Mouse (Mus musculus) lung, embryonic 16.5 days (tissue): ENCODE measurements around the gene Fbln7. TPM values are rescaled to one million over a fixed set of nuclear protein-coding genes. Genes with fewer than 3 reads are reported as not detected.

ENCODE experiments used
- ATAC-seq: fragments of 200-750 bp; cut with Nextera tagmentation; 2 replicates; pipeline ENCODE4 v1.8.0; 2017; ENCODE audit warnings: low read depth, mild to moderate bottlenecking, moderate library complexity
- H3K27ac ChIP-seq: fragments of 300-500 bp; sonication (generic); 2 replicates; pipeline ENCODE4 v1.5.1; 2014; ENCODE audit warnings: mild to moderate bottlenecking, control low read depth, low read length
- H3K27me3 ChIP-seq: fragments of 300-500 bp; sonication (generic); 2 replicates; pipeline ENCODE4 v1.6.1; 2014; ENCODE audit warnings: low read depth, low read length, mixed read lengths; ENCODE audit not compliant: control insufficient read depth, insufficient read depth
- H3K36me3 ChIP-seq: fragments of 300-500 bp; sonication (generic); 2 replicates; pipeline ENCODE4 v1.6.1; 2014; ENCODE audit warnings: low read length; ENCODE audit not compliant: control insufficient read depth, insufficient read depth
- H3K4me1 ChIP-seq: fragments of 300-500 bp; sonication (generic); replicated peaks from 2 replicates; pipeline ENCODE4 v1.6.1; 2014; ENCODE audit warnings: low read length, mixed read lengths; ENCODE audit not compliant: control insufficient read depth, insufficient read depth
- H3K4me2 ChIP-seq: fragments of 300-500 bp; sonication (generic); 2 replicates; pipeline ENCODE4 v1.6.1; 2014; ENCODE audit warnings: low read depth, low read length, control low read depth
- H3K4me3 ChIP-seq: fragments of 300-500 bp; sonication (generic); 2 replicates; pipeline ENCODE4 v1.5.1; 2014; ENCODE audit warnings: mild to moderate bottlenecking, low read length, control low read depth
- H3K9ac ChIP-seq: fragments of 300-500 bp; sonication (generic); 2 replicates; pipeline ENCODE4 v1.6.1; 2014; ENCODE audit warnings: low read length, control low read depth
- H3K9me3 ChIP-seq: fragments of 300-500 bp; sonication (generic); 2 replicates; pipeline ENCODE4 v1.6.1; 2016; ENCODE audit warnings: low read length; ENCODE audit not compliant: control insufficient read depth
- WGBS: fragments of 180-500 bp; shearing (Covaris S2); extraction: QIAGEN DNeasy Blood & Tissue Kit; methylation state at CpG from one replicate; pipeline ENCODE4 v1.1.7; 2014; 5-methylcytosine and 5-hydroxymethylcytosine counted together
- polyA plus RNA-seq: library from polyadenylated mRNA; unstranded; fragments of >200 nt; fragmentation: Nextera tagmentation; extraction: Ambion mirVana; gene quantifications from 2 replicates; pipeline ENCODE4 v1.2.1, GENCODE M21; 2015

The Fbln7 gene
- polyA plus RNA-seq, 1 experiment from 2014 or later, result 8.0 TPM

- Histone ChIP-seq H3K27ac (no peak overlapping the region), H3K4me1 (peaks cover 7% of the 10 kb centered on the region), H3K4me3 (no peak overlapping the region), H3K36me3 (peaks cover 29% of the 10 kb centered on the region), H3K4me2 (no peak overlapping the region), H3K27me3 (no peaks in the 10 kb centered on the region), H3K9me3 (no peaks in the 10 kb centered on the region), H3K9ac (no peak overlapping the region)
- 44% methylated on average over 3 of the region's 3 CpGs for WGBS
- ATAC-seq, result peak; percentile 68
Measured at GRCm38 (mm10) chr2:128832611-128833010, 30.2 kb upstream of the Fbln7 start.

- H3K9ac ChIP-seq, result no peak overlapping the region
- H3K4me2 ChIP-seq, result no peak overlapping the region
- H3K27ac ChIP-seq, result no peak overlapping the region
- no peaks in the 10 kb centered on the region for H3K9me3 ChIP-seq
- no peaks in the 10 kb centered on the region for H3K27me3 ChIP-seq
- WGBS, result 75% methylated on average over 2 of the region's 2 CpGs
- peaks cover 29% of the 10 kb centered on the region for H3K36me3 ChIP-seq
- no peak overlapping the region for H3K4me3 ChIP-seq
- peaks cover 7% of the 10 kb centered on the region for H3K4me1 ChIP-seq
- ATAC-seq, result no peak; the same call in 1 of the 2 replicates
Measured at GRCm38 (mm10) chr2:128833035-128833434, 29.7 kb upstream of the Fbln7 start.

DNA sequence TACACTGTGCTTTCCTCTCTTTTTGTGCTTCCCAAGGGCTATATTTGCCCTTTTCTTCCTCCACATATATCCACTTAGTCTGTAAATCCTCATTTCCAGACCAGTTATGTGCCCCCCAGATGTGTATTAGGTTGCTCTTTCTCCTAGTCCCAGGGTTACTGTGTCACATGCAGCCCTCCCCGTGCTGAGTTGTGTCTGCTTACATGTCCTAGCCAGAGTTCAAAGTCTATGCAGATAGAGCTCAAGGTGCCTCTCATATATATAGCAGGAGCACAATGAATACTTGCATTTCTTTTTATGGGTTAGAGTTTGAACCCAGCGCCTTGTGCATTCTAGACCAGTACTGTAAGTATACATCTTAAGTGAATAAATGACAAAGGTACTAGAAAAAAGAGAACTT lies 29.3 kb upstream of the Fbln7 start:
- peaks cover 27% of the 10 kb centered on the region for H3K36me3 ChIP-seq
- WGBS, result 95% methylated on average over 2 of the region's 2 CpGs
- no peak overlapping the region for H3K9ac ChIP-seq
- no peak overlapping the region for H3K4me3 ChIP-seq
- peaks cover 7% of the 10 kb centered on the region for H3K4me1 ChIP-seq
- H3K9me3 ChIP-seq, result no peaks in the 10 kb centered on the region
- ATAC-seq, result no peak
- no peak overlapping the region for H3K27ac ChIP-seq
- H3K4me2 ChIP-seq, result no peak overlapping the region
- H3K27me3 ChIP-seq, result no peaks in the 10 kb centered on the region

GRCm38 (mm10) chr2:128837531-128837930 lies 25.2 kb upstream of the Fbln7 start:
- WGBS, result 85% methylated on average over 8 of the region's 8 CpGs
- Histone ChIP-seq H3K9me3 (no peaks in the 10 kb centered on the region), H3K9ac (no peak overlapping the region), H3K4me2 (no peak overlapping the region), H3K4me3 (no peak overlapping the region), H3K36me3 (peaks cover 20% of the 10 kb centered on the region), H3K4me1 (0 out of 2 replicates have a peak, but pooled peaks cover 4% of the 10 kb centered on the region), H3K27ac (no peak overlapping the region), H3K27me3 (no peaks in the 10 kb centered on the region)
- ATAC-seq, result no peak

- H3K4me3 ChIP-seq, result no peak overlapping the region
- H3K9ac ChIP-seq, result no peak overlapping the region
- H3K4me2 ChIP-seq, result no peak overlapping the region
- H3K36me3 ChIP-seq, result peaks cover 15% of the 10 kb centered on the region
- H3K4me1 ChIP-seq, result no peaks in the 10 kb centered on the region
- WGBS, result 74% methylated on average over 3 of the region's 3 CpGs
- H3K9me3 ChIP-seq, result no peaks in the 10 kb centered on the region
- no peaks in the 10 kb centered on the region for H3K27me3 ChIP-seq
- peak; percentile 38; the same call in 1 of the 2 replicates for ATAC-seq
- H3K27ac ChIP-seq, result 0 out of 2 replicates have a peak overlapping the region, but pooled peaks have one; percentile 45
Measured at GRCm38 (mm10) chr2:128838611-128839010, 24.2 kb upstream of the Fbln7 start.

DNA sequence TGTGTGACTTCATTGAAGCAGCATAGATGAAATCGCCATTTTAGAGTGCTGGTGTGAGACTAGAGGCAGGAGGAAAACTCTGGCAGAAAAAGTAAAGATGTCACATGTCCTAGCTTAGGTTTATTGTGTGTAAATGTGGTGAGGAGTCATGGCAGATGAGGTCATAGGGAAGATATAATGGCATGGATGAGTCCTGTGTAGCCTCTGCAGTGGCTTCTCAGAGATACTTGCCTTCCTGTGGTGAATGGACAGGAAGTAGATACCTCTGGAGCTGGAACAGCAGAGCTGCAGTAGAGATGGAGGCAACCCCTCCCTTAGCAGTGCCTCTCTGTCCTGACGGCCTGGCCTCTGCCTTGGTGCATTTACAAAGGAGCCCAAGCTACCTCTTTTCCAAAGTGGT lies 23.3 kb upstream of the Fbln7 start:
- no peak for ATAC-seq
- Histone ChIP-seq H3K9me3 (no peaks in the 10 kb centered on the region), H3K9ac (no peak overlapping the region), H3K27me3 (no peaks in the 10 kb centered on the region), H3K4me3 (no peak overlapping the region), H3K4me2 (no peak overlapping the region), H3K36me3 (peaks cover 8% of the 10 kb centered on the region), H3K27ac (peak overlapping the region; percentile 23), H3K4me1 (no peaks in the 10 kb centered on the region)
- 68% methylated on average over 2 of the region's 2 CpGs for WGBS

GRCm38 (mm10) chr2:128842437-128842836 lies 20.3 kb upstream of the Fbln7 start:
- Histone ChIP-seq H3K36me3 (peaks cover 10% of the 10 kb centered on the region), H3K9ac (no peak overlapping the region), H3K27me3 (no peaks in the 10 kb centered on the region), H3K4me1 (no peaks in the 10 kb centered on the region), H3K4me2 (no peak overlapping the region), H3K9me3 (no peaks in the 10 kb centered on the region), H3K27ac (no peak overlapping the region), H3K4me3 (no peak overlapping the region)
- ATAC-seq, result no peak
- 81% methylated on average over 8 of the region's 8 CpGs for WGBS

DNA sequence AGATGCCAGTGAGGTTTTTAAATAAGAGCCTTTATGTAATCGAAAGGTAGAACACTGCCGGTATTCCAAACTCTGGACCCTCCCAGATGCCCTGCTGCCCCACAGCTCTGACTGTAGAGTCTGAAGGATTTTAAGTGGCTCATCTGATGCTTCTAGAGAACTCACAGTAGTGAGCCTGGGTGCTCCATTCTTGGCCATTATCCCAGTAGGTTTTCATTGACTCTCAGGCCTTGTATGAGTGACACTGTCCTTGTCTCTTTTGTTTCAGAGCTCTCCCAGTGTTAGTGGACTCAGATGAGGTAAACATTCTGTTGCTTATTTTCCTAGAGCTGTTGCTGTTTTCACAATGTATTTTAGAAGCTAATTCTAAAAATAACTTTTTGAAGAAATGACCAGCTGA lies 12.7 kb upstream of the Fbln7 start:
- Histone ChIP-seq H3K27ac (no peak overlapping the region), H3K4me2 (no peak overlapping the region), H3K9ac (no peak overlapping the region), H3K36me3 (peaks cover 30% of the 10 kb centered on the region), H3K4me3 (no peak overlapping the region), H3K27me3 (no peaks in the 10 kb centered on the region), H3K4me1 (no peaks in the 10 kb centered on the region), H3K9me3 (no peaks in the 10 kb centered on the region)
- 87% methylated on average over 2 of the region's 2 CpGs for WGBS
- ATAC-seq, result no peak

GRCm38 (mm10) chr2:128856673-128857072 lies 6.1 kb upstream of the Fbln7 start:
- Histone ChIP-seq H3K4me3 (no peak overlapping the region), H3K27ac (no peak overlapping the region), H3K4me1 (peaks cover 6% of the 10 kb centered on the region; the same call in 1 of the 2 replicates), H3K4me2 (no peak overlapping the region), H3K9me3 (no peaks in the 10 kb centered on the region), H3K9ac (no peak overlapping the region), H3K36me3 (peaks cover 8% of the 10 kb centered on the region), H3K27me3 (no peaks in the 10 kb centered on the region)
- ATAC-seq, result no peak
- 71% methylated on average over 1 of the region's 1 CpGs for WGBS

- peaks cover 3% of the 10 kb centered on the region; the same call in 1 of the 2 replicates for H3K27me3 ChIP-seq
- H3K4me1 ChIP-seq, result peaks cover 9% of the 10 kb centered on the region
- no peak for ATAC-seq
- no peak overlapping the region for H3K4me2 ChIP-seq
- no peak overlapping the region for H3K4me3 ChIP-seq
- no peaks in the 10 kb centered on the region for H3K36me3 ChIP-seq
- H3K9ac ChIP-seq, result no peak overlapping the region
- H3K9me3 ChIP-seq, result no peaks in the 10 kb centered on the region
- 81% methylated on average over 6 of the region's 6 CpGs for WGBS
- no peak overlapping the region for H3K27ac ChIP-seq
Measured at GRCm38 (mm10) chr2:128858962-128859361, 3.8 kb upstream of the Fbln7 start.
